Mouse (Mus musculus) C2C12 (cell line): ENCODE measurements around the gene Neurl1b.

Experiments
- CEBPB ChIP-seq: IDR thresholded peaks from one replicate; pipeline ENCODE4 v1.6.1; 2011; ENCODE audit warnings: low read depth, mild to moderate bottlenecking, control low read depth, moderate library complexity
- CTCF ChIP-seq: IDR thresholded peaks from one replicate; pipeline ENCODE4 v1.5.1; 2011; ENCODE audit not compliant: control insufficient read depth, insufficient read depth, insufficient read length
- MAX ChIP-seq: IDR thresholded peaks from one replicate; pipeline ENCODE4 v1.6.1; 2011; ENCODE audit warnings: mild to moderate bottlenecking, control low read depth
- MYOD1 ChIP-seq: IDR thresholded peaks from one replicate; pipeline ENCODE4 v1.6.1; 2011; ENCODE audit warnings: low read depth; ENCODE audit not compliant: control insufficient read depth, insufficient read length
- MYOG ChIP-seq: IDR thresholded peaks from one replicate; pipeline ENCODE4 v1.6.1; 2011; ENCODE audit not compliant: control insufficient read depth, insufficient read length; ENCODE audit errors: extremely low read depth

DNA sequence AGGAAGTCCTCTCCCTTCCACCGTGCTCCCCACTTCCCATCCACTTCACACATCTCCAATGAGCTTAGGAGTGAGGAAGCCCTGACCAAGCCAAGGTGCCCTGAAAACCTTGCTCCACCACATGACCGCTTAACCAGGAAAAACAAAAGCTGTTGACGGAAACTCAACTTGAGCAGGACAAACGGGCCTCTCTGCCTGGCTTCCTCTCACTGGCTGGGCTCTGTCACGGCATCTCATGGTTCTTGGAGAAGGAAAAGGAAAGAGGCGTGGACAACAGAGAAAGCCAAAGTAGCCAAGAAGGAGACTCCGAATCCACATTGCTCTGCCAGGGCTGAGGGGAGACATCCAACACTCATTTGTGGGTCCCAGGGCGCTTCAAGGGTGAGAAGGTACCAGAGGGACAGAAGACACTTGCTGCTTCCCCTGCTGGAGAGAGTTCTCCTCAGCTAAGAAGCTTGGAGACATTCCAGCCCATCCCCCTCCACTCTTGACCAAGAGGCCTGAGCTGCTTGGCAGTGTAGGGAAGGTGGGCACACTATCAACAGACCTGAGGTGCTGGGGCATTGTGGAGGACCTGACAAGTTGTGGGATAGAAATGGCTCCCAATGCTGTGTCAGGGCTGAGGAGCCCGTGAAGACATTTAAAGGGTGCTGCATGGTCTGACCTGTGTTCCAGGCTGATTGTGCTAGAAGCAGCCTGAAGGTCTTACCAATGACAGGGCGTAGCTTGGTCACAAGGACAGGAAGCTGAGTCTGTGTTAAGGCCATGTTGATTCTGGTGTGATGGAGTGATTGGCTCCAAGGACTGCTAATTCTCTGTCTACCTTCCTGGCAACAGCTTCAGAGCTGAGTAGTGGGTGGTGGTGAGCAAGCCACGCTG, 29.1 kb upstream of the Neurl1b start:
- TF ChIP-seq CTCF (no peak), CEBPB (no peak), MYOG (no peak), MYOD1 (no peak), MAX (no peak)
